Mouse (Mus musculus): ENCODE data around the gene Rnf149.

The Rnf149 gene

GRCm38 (mm10) chr1:39530258-39530943 is 46.8 kb downstream of the Rnf149 start:
- peak; percentile 66 for DNase-seq (ENCODE audit: low read depth, low spot score)

- DNase-seq (ENCODE audit: low read depth, low spot score) = no peak
Observed at GRCm38 (mm10) chr1:39528319-39528718, 48.9 kb downstream of the Rnf149 start.

- peak; percentile 65 for DNase-seq (ENCODE audit: low read depth, low spot score)
Observed at GRCm38 (mm10) chr1:39527432-39527831, 49.8 kb downstream of the Rnf149 start.

- DNase-seq (ENCODE audit: low read depth, low spot score) = no peak
Observed at GRCm38 (mm10) chr1:39526371-39527167, 50.6 kb downstream of the Rnf149 start.

GRCm38 (mm10) chr1:39525763-39526162 is 51.4 kb downstream of the Rnf149 start:
- DNase-seq (ENCODE audit: low read depth, low spot score) = no peak

GRCm38 (mm10) chr1:39522519-39522918 is 54.7 kb downstream of the Rnf149 start:
- no peak for DNase-seq (ENCODE audit: low read depth, low spot score)

GRCm38 (mm10) chr1:39521326-39521725 is 55.9 kb downstream of the Rnf149 start:
- no peak for DNase-seq (ENCODE audit: low read depth, low spot score)

GRCm38 (mm10) chr1:39515303-39515991 is 61.8 kb downstream of the Rnf149 start:
- no peak for DNase-seq (ENCODE audit: low read depth, low spot score)

GRCm38 (mm10) chr1:39512183-39512582 is 65.0 kb downstream of the Rnf149 start:
- DNase-seq (ENCODE audit: low read depth, low spot score) = no peak

- no peak for DNase-seq (ENCODE audit: low read depth, low spot score)
Observed at GRCm38 (mm10) chr1:39511775-39512174, 65.4 kb downstream of the Rnf149 start.

GRCm38 (mm10) chr1:39505600-39505999 is 71.6 kb downstream of the Rnf149 start:
- DNase-seq (ENCODE audit: low read depth, low spot score) = no peak

- DNase-seq (ENCODE audit: low read depth, low spot score) = no peak
Observed at GRCm38 (mm10) chr1:39504261-39504660, 72.9 kb downstream of the Rnf149 start.

GRCm38 (mm10) chr1:39502817-39503633 is 74.2 kb downstream of the Rnf149 start:
- no peak for DNase-seq (ENCODE audit: low read depth, low spot score)
